Mouse (Mus musculus) frontal cortex, adult 2 months (tissue): ENCODE data around the gene Plbd2. TPM values are rescaled to one million over a fixed set of nuclear protein-coding genes. Genes with fewer than 3 reads are reported as not detected.
A peak's percentile ranks its signal among the peaks of the same experiment; 100 is the strongest.

Experiments used
- DNase-seq, 2 experiments: peaks; one replicate each; pipeline ENCODE4 v3.0.0; 2022; ENCODE audit warnings: low spot score in 1 of 2; ENCODE audit errors: extremely low spot score in 1 of 2
- polyA plus RNA-seq: library from polyadenylated mRNA; depleted of rRNA; stranded (reverse); fragments of >200 nt; gene quantifications from 2 replicates; pipeline ENCODE4 v1.2.3, GENCODE M21; 2012

The Plbd2 gene
- polyA plus RNA-seq, 1 experiment: 38.8 TPM

- no peak for DNase-seq
Observed at GRCm38 (mm10) chr5:120477993-120478392, 25.4 kb downstream of the Plbd2 start.

DNA sequence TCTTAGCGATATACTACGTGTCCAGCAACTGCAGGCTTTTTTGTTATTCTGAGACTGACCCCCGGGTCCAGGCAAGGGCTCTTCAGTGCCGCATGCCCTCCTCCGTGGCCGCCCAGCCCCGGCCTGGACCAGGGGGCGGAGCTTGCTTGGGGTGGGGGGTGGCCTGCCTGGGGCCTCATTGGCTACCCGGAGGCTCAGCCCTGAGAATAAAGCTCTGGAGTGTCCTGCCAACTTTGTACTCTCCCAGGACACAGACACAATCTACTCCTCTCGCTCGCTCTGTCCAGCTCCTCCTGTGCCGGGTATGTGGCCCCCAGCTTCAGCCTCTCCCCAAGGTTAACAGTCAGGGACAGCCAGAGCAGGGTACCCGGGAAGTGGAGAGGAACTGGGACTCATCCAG is 27.1 kb downstream of the Plbd2 start, which contains the start of gene Sds:
Gene Sds (plus strand): TSS at position 231 of the 400 bp plus-strand sequence.
- no peak for DNase-seq

- no peak for DNase-seq
Observed at GRCm38 (mm10) chr5:120475861-120476260, 27.6 kb downstream of the Plbd2 start.

DNA sequence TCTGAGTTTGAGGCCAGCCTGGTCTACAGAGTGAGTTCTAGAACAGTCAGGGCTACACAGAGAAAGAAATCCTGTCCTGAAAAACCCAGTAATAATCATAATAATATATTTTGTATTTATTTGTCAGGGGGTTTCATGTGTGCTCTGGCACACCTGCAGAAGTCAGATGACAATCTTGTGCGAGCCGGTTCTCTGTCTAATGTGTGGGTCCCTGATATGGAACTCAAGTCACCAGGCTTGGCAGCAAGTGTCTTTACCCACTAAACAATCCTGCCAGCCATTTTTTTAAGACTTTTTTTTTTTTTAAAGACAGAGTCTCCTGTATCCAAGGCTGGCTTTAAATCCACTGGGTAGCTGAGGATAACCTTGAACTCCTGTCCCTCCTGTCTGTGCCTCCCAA is 30.1 kb downstream of the Plbd2 start:
- DNase-seq: no peak

DNA sequence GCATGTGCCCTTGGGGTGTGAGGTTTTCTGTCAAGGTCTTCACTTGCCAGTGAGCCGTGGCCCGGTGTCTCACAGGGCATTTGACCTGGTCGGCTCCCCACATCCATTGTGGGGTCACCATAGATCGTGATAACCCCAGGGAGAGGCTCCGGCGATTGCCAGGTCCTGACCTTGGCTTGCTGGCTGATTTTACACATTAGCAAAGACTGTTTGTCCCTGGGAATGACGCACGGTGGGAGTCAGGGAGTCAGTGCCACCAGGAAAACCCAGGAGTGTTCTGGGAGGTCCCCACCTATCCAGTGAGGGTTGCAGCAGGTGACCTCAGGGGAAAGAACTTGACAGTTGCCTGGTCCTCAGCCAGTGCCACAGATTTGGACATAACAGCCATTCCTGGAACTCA is 30.7 kb downstream of the Plbd2 start, which contains the start of gene Sdsl:
Gene Sdsl (minus strand): TSS at position 41 of the 400 bp plus-strand sequence.
- no peak for DNase-seq

- no peak for DNase-seq
Observed at GRCm38 (mm10) chr5:120471538-120471937, 31.9 kb downstream of the Plbd2 start.

GRCm38 (mm10) chr5:120468830-120469229 is 34.6 kb downstream of the Plbd2 start:
- no peak for DNase-seq

- no peak for DNase-seq
Observed at GRCm38 (mm10) chr5:120468336-120468735, 35.1 kb downstream of the Plbd2 start.

DNA sequence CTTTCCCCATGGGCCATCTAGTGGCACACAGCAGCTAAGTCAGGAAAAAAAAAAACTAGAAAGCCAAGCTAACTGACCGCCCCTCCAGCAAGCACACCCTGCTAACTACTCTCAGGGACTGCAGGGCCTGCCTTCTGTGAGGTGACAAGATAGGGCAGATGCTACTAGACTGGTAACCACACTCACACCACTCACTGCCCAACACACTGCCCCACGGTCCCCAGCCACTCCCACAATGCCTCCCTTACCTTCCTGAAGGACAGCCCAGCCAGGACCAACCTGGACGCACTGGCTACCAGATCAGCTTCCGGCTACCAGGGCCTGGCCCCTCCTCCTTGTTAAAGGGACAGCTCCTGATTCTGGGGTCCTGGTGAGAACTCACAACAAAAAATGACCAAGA is 36.4 kb downstream of the Plbd2 start:
- no peak for DNase-seq

DNA sequence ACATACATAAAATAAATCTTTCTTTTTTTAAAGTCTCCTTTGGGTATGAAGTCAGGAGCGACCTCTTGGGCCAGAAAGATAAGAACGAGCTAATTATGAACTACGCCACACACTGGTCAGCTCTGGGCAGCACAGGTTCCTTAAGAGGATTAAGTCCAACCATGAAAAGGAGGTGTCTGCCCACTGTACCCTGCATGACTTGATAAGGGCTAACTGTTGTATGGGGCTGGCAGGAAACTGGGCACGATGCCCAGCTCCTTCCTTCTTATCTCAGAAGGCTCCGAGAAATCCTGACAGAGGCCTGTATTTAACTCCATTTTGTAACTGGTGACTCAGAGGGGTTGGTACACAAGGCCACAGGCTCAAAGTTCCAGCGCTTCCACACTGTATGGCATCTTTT is 37.6 kb downstream of the Plbd2 start:
- DNase-seq: no peak

GRCm38 (mm10) chr5:120465062-120465461 is 38.4 kb downstream of the Plbd2 start:
- DNase-seq: peak in 1 of 2 experiments; percentile 31

GRCm38 (mm10) chr5:120464321-120464720 is 39.1 kb downstream of the Plbd2 start:
- DNase-seq: no peak

- no peak for DNase-seq
Observed at GRCm38 (mm10) chr5:120461902-120462301, 41.5 kb downstream of the Plbd2 start.

DNA sequence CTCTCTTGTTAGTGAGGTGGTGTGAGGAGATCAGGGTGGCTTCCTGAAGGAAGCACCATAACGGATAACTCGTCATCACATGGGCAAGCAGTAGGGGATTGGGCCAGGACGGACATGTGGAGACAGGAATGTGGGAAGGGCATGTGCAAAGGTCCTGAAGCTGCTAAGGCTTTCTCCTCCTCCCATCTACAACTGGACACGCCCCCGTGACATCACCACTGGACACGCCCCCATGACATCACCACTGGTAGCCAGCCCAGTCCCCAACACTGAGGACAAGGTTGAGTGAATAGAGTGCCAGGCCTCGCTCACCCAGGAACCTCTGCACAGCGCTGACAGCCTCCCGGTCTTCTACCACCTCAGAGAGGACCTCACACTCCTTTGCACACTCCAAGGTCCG is 44.3 kb downstream of the Plbd2 start:
- no peak for DNase-seq

DNA sequence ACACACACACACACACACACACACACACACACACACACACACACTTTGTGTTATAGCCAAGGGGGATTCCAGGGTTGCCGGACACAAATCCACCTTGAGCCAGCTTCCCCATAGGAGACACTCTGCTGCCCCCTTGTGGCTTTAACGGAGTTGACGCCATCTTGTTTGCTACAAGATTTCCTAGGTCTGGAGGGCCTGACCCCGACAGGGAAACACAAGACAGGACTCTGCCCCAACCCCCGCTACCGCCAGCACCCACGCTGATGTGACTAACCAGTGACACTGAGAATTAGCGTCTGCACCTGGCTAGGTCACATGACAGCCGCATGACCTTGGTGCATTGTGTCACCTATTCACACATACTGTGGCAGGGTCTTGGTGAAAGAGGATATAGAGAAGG is 45.8 kb downstream of the Plbd2 start:
- peak in 1 of 2 experiments; percentile 80 for DNase-seq

DNA sequence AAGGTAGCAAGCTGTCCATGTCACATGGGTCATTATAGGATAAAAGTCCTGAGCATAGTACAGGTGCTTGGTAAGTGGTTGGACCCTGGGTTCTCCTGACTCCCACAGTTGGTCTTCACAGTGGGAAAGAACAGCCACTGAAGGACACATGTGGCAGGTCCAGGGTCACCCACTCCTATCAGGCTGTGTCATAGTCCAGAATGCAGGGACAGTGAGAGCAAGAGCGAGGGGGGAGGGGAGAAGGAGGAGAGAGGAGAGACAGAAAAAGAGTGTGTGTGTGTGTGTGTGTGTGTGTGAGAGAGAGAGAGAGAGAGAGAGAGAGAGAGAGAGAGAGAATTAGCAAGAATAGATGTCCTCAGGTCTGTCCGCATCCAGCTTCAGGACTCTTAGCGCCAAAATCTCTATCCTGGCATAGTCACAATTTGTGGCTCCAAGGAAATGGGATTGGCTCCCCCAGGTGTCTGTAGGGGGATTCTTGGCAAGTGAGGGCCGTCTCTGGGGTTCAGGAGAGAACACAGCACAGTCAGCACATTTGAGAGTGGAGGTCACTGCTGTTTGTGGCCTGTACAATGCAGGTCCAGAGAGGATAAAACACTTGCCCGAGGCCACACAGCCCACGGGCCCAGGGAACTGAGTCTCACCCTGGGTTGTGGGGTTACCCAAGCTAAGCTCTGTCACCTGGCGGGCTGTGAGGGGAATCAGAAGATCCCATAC is 46.4 kb downstream of the Plbd2 start:
- no peak for DNase-seq

DNA sequence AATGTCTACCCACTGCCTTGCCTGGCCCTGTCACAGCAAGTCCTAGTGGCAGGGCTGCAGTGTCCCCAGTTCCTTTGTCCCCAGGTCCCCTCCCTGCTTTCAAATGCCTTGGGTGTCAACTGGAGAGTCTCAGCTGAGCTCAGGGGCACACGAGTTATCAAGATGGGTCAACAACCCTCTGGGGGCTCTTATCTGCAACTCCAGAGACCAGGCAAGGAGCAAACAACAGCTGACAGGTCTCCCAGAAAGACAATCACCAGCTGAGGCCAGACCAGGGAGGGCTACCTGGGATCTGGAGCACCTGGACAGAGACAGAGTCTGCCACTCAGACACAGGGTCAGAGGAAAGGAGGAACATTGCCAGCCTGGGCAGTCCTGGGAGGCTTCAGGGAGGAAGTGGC is 47.2 kb downstream of the Plbd2 start:
- DNase-seq: no peak

- no peak for DNase-seq
Observed at GRCm38 (mm10) chr5:120454756-120455337, 48.6 kb downstream of the Plbd2 start.

DNA sequence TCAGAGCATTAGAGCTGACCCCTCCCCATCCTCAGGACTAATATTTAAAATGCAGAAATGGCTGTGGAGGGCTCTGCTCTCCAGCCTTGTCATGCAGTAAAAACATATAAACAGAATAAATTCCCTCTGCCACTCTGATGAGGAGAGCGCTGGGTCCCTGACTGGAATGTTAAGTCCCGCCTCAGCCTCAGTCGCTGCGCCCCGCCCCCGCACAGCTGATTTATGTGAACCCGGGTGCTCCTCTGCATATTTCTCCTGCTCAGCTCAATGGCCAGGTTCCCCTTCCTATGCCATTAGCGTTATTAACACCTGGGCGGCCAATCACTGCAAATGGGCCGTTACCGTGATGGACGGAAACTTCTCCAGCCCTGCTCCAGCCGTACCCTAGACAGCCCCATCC is 56.1 kb downstream of the Plbd2 start:
- DNase-seq: no peak

DNA sequence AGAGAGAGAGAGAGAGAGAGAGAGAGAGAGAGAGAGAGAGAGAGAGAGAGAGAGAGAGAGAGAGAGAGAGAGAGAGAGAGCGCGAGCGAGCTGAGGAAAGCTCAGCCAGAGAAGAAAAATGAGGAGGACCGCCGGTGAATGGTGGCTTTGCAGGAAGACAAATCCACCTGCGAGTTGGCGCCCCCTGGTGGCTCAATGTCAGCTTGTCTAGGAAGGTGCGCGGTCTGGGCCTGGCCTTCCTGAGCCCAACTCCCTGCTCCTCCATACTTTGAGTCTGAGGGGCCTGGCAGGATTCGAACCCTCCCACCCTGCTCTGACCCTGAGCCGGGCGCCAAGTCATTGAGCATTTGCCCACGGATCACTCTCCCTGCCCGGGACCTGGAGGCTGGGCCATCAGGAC is 62.7 kb downstream of the Plbd2 start:
- peak; percentile 28 to 97 for DNase-seq

- no peak for DNase-seq
Observed at GRCm38 (mm10) chr5:120439887-120440670, 63.3 kb downstream of the Plbd2 start.
